Mouse (Mus musculus): Measurements from ENCODE around the gene Vmn1r188. TPM values are rescaled to one million over a fixed set of nuclear protein-coding genes. Genes with fewer than 3 reads are reported as not detected.
A peak's percentile ranks its signal among the peaks of the same experiment; 100 is the strongest.

Gene Vmn1r188
- polyA plus RNA-seq, 1 experiment, result not detected

DNA sequence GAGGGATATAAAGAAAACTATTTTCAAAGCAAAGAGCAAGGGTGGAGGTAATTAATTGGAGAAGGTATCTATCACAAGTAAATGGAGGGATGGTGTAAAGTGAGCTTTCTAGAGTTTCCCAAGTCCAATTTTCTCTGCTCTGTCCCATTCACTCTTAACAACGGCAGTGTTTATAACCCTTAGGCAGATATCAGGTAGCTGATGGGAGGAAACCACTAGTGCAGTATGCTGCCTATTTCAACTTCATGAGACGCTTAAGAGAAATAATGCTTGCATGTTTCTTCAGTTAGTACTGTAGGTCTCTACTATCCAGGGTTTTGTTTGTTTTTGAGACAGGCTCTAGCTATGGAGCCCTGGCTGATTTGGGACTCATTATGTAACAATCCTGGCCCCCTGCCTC, 46.8 kb upstream of the Vmn1r188 start:
- no peaks in the 10 kb centered on the region for H3K36me3 ChIP-seq (ENCODE audit: control insufficient read depth, insufficient read depth)
- H3K79me2 ChIP-seq (ENCODE audit: control insufficient read depth, insufficient read depth), result no peaks in the 10 kb centered on the region
- H3K4me2 ChIP-seq (ENCODE audit: low read depth), result no peak overlapping the region
- no peak overlapping the region for H3K4me3 ChIP-seq
- TF ChIP-seq USF1 (IDR thresholded peaks at IDR 0.05; ENCODE audit: low read depth), result no peak
- TF ChIP-seq REST (IDR thresholded peaks at IDR 0.05; ENCODE audit: insufficient read depth, insufficient read length), result no peak
- no peak for TF ChIP-seq MYOD1 (IDR thresholded peaks at IDR 0.05; ENCODE audit: control insufficient read depth in 1 of 3, insufficient read length in 2 of 3, low read depth in 2 of 3)
- TF ChIP-seq POLR2A (IDR thresholded peaks at IDR 0.05; ENCODE audit: insufficient read length, low read depth), result no peak
- no peak for TF ChIP-seq TCF3 (IDR thresholded peaks at IDR 0.05; ENCODE audit: insufficient read length, low read depth)
- no peak for TF ChIP-seq SRF (IDR thresholded peaks at IDR 0.05; ENCODE audit: control insufficient read depth, insufficient read length, low read depth)
- TF ChIP-seq TCF12 (IDR thresholded peaks at IDR 0.05; ENCODE audit: insufficient read depth, poor library complexity, severe bottlenecking), result no peak
- no peak for TF ChIP-seq MYOG (IDR thresholded peaks at IDR 0.05; ENCODE audit: control insufficient read depth in 1 of 3, insufficient read depth in 1 of 3, insufficient read length in 2 of 3, low read depth in 2 of 3)
- no peak for TF ChIP-seq MAX (IDR thresholded peaks at IDR 0.05; ENCODE audit: low read depth)
- TF ChIP-seq CEBPB (IDR thresholded peaks at IDR 0.05; ENCODE audit: insufficient read depth, poor library complexity, severe bottlenecking), result no peak
- TF ChIP-seq POLR2AphosphoS2 (IDR thresholded peaks at IDR 0.05; ENCODE audit: insufficient read length, low read depth), result no peak
- no peak for TF ChIP-seq E2F4 (IDR thresholded peaks at IDR 0.05; ENCODE audit: insufficient read depth)
- H3ac ChIP-seq (ENCODE audit: control insufficient read depth, insufficient read length), result no peak overlapping the region
- no peaks in the 10 kb centered on the region for H3K27me3 ChIP-seq (ENCODE audit: control insufficient read depth, insufficient read depth, insufficient read length)

DNA sequence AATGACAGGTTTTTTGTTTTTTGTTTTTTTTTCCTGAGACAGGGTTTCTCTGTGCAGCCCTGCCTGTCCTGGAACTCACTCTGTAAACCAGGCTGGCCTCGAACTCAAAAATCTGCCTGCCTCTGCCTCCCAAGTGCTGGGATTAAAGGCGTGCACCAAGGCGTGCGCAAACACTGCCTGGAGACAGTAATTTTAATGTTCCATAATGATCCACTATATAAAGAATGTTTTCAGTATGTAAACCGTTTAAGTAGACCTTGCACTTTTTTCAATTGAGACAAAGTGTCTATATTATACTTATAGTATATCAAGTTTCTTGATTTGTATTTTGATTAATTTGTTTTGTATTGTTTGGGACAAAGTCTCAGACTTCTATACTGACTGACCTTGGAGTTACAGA, 44.9 kb upstream of the Vmn1r188 start:
- H3K79me2 ChIP-seq (ENCODE audit: control insufficient read depth, insufficient read depth), result no peaks in the 10 kb centered on the region
- peak overlapping the region; percentile 86 for H3K4me2 ChIP-seq (ENCODE audit: low read depth)
- no peak for TF ChIP-seq REST (IDR thresholded peaks at IDR 0.05; ENCODE audit: insufficient read depth, insufficient read length)
- no peak for TF ChIP-seq MAX (IDR thresholded peaks at IDR 0.05; ENCODE audit: low read depth)
- TF ChIP-seq MYOD1 (IDR thresholded peaks at IDR 0.05; ENCODE audit: control insufficient read depth in 1 of 3, insufficient read length in 2 of 3, low read depth in 2 of 3), result no peak
- no peak for TF ChIP-seq SRF (IDR thresholded peaks at IDR 0.05; ENCODE audit: control insufficient read depth, insufficient read length, low read depth)
- no peak for TF ChIP-seq E2F4 (IDR thresholded peaks at IDR 0.05; ENCODE audit: insufficient read depth)
- TF ChIP-seq POLR2A (IDR thresholded peaks at IDR 0.05; ENCODE audit: insufficient read length, low read depth), result no peak
- no peak for TF ChIP-seq POLR2AphosphoS2 (IDR thresholded peaks at IDR 0.05; ENCODE audit: insufficient read length, low read depth)
- TF ChIP-seq TCF12 (IDR thresholded peaks at IDR 0.05; ENCODE audit: insufficient read depth, poor library complexity, severe bottlenecking), result no peak
- no peak for TF ChIP-seq TCF3 (IDR thresholded peaks at IDR 0.05; ENCODE audit: insufficient read length, low read depth)
- no peak for TF ChIP-seq MYOG (IDR thresholded peaks at IDR 0.05; ENCODE audit: control insufficient read depth in 1 of 3, insufficient read depth in 1 of 3, insufficient read length in 2 of 3, low read depth in 2 of 3)
- no peaks in the 10 kb centered on the region for H3K36me3 ChIP-seq (ENCODE audit: control insufficient read depth, insufficient read depth)
- H3K27me3 ChIP-seq (ENCODE audit: control insufficient read depth, insufficient read depth, insufficient read length), result no peaks in the 10 kb centered on the region
- H3K4me3 ChIP-seq, result peak overlapping the region; percentile 28
- no peak overlapping the region for H3ac ChIP-seq (ENCODE audit: control insufficient read depth, insufficient read length)

GRCm38 (mm10) chr13:22039951-22040463, 44.2 kb upstream of the Vmn1r188 start:
- Histone ChIP-seq H3K27me3 (ENCODE audit: control insufficient read depth, insufficient read depth, insufficient read length) (no peaks in the 10 kb centered on the region), H3K36me3 (ENCODE audit: control insufficient read depth, insufficient read depth) (no peaks in the 10 kb centered on the region), H3K79me2 (ENCODE audit: control insufficient read depth, insufficient read depth) (no peaks in the 10 kb centered on the region), H3K4me2 (ENCODE audit: low read depth) (peak overlapping the region; percentile 86), H3K4me3 (peak overlapping the region; percentile 28), H3ac (ENCODE audit: control insufficient read depth, insufficient read length) (no peak overlapping the region)
- no peak for TF ChIP-seq MYOG (IDR thresholded peaks at IDR 0.05; ENCODE audit: control insufficient read depth in 1 of 3, insufficient read depth in 1 of 3, insufficient read length in 2 of 3, low read depth in 2 of 3)
- no peak for TF ChIP-seq POLR2AphosphoS2 (IDR thresholded peaks at IDR 0.05; ENCODE audit: insufficient read length, low read depth)
- no peak for TF ChIP-seq E2F4 (IDR thresholded peaks at IDR 0.05; ENCODE audit: insufficient read depth)
- no peak for TF ChIP-seq POLR2A (IDR thresholded peaks at IDR 0.05; ENCODE audit: insufficient read length, low read depth)
- no peak for TF ChIP-seq MAX (IDR thresholded peaks at IDR 0.05; ENCODE audit: low read depth)
- no peak for TF ChIP-seq TCF12 (IDR thresholded peaks at IDR 0.05; ENCODE audit: insufficient read depth, poor library complexity, severe bottlenecking)
- no peak for TF ChIP-seq SRF (IDR thresholded peaks at IDR 0.05; ENCODE audit: control insufficient read depth, insufficient read length, low read depth)
- no peak for TF ChIP-seq REST (IDR thresholded peaks at IDR 0.05; ENCODE audit: insufficient read depth, insufficient read length)
- TF ChIP-seq USF1 (IDR thresholded peaks at IDR 0.05; ENCODE audit: low read depth), result no peak
- TF ChIP-seq TCF3 (IDR thresholded peaks at IDR 0.05; ENCODE audit: insufficient read length, low read depth), result no peak
- TF ChIP-seq CEBPB (IDR thresholded peaks at IDR 0.05; ENCODE audit: insufficient read depth, poor library complexity, severe bottlenecking), result no peak
- no peak for TF ChIP-seq MYOD1 (IDR thresholded peaks at IDR 0.05; ENCODE audit: control insufficient read depth in 1 of 3, insufficient read length in 2 of 3, low read depth in 2 of 3)

GRCm38 (mm10) chr13:22040464-22041141, 43.6 kb upstream of the Vmn1r188 start:
- no peak overlapping the region for H3ac ChIP-seq (ENCODE audit: control insufficient read depth, insufficient read length)
- no peak for TF ChIP-seq TCF3 (IDR thresholded peaks at IDR 0.05; ENCODE audit: insufficient read length, low read depth)
- TF ChIP-seq POLR2AphosphoS2 (IDR thresholded peaks at IDR 0.05; ENCODE audit: insufficient read length, low read depth), result peak; percentile 57

More at GRCm38 (mm10) chr13:22040464-22041141, 43.6 kb upstream of the Vmn1r188 start:
- H3K27me3 ChIP-seq (ENCODE audit: control insufficient read depth, insufficient read depth, insufficient read length), result no peaks in the 10 kb centered on the region
- no peaks in the 10 kb centered on the region for H3K36me3 ChIP-seq (ENCODE audit: control insufficient read depth, insufficient read depth)
- peak overlapping the region; percentile 28 for H3K4me3 ChIP-seq
- no peaks in the 10 kb centered on the region for H3K79me2 ChIP-seq (ENCODE audit: control insufficient read depth, insufficient read depth)
- peak overlapping the region; percentile 86 for H3K4me2 ChIP-seq (ENCODE audit: low read depth)
